Mouse (Mus musculus) embryonic facial prominence, embryonic 11.5 days (tissue): ENCODE measurements around the gene Gpr35. TPM values are rescaled to one million over a fixed set of nuclear protein-coding genes. Genes with fewer than 3 reads are reported as not detected.

Experiments
- polyA plus RNA-seq: library from polyadenylated mRNA; unstranded; fragments of >200 nt; fragmentation: Nextera tagmentation; extraction: Ambion mirVana; gene quantifications from 2 replicates; pipeline ENCODE4 v1.2.1, GENCODE M21; 2014

Gene Gpr35
- polyA plus RNA-seq, 1 experiment from 2014 or later = 0.25 TPM

Other genes with a start within 250 kb of the Gpr35 start
- gene Gpc1, start 119.2 kb upstream of the Gpr35 start, polyA plus RNA-seq = 37.7 and 41.9 TPM in 2 replicates
- gene Ankmy1, start 48.0 kb upstream of the Gpr35 start, polyA plus RNA-seq = 0.67 and 0.93 TPM in 2 replicates
- 7.2 and 10.3 TPM in 2 replicates for gene Dusp28, start 43.9 kb upstream of the Gpr35 start, polyA plus RNA-seq
- gene Rnpepl1, start 40.1 kb upstream of the Gpr35 start, polyA plus RNA-seq = 13.3 and 15.7 TPM in 2 replicates
- 25.4 and 32.4 TPM in 2 replicates for gene Capn10, start 16.5 kb upstream of the Gpr35 start, polyA plus RNA-seq
- gene Aqp12, start 55.5 kb downstream of the Gpr35 start, polyA plus RNA-seq = not detected in 2 replicates
- 19.9 and 26.0 TPM in 2 replicates for gene Kif1a, start 151.1 kb downstream of the Gpr35 start, polyA plus RNA-seq
- not detected in 2 replicates for gene Agxt, start 184.4 kb downstream of the Gpr35 start, polyA plus RNA-seq
- 0.08 and 0.36 TPM in 2 replicates for gene 2310007B03Rik, start 210.1 kb downstream of the Gpr35 start, polyA plus RNA-seq
- gene Crocc2, start 217.9 kb downstream of the Gpr35 start, polyA plus RNA-seq = 0.14 and 0.25 TPM in 2 replicates